Mouse (Mus musculus) cerebellum, postnatal 14 days (tissue): Measurements from ENCODE around the gene Cbx7.
"Not testable (repeated sequence)": the region's sequence is repeated elsewhere in the genome, so short reads cannot be mapped to it uniquely, and the experiment has no call there.

ENCODE experiments used
- DNase-seq, 2 experiments: peaks; one replicate each; pipeline ENCODE4 v3.0.0; 2021; ENCODE audit warnings: mixed read lengths in 2 of 2

Gene Cbx7

GRCm38 (mm10) chr15:79918485-79918884 is 52.4 kb downstream of the Cbx7 start:
- DNase-seq: no peak

GRCm38 (mm10) chr15:79917111-79917720 is 53.7 kb downstream of the Cbx7 start:
- no peak for DNase-seq

- no peak for DNase-seq
Observed at GRCm38 (mm10) chr15:79916150-79916549, 54.8 kb downstream of the Cbx7 start.

GRCm38 (mm10) chr15:79914357-79914756 is 56.6 kb downstream of the Cbx7 start:
- DNase-seq: peak; percentile 66 to 78

- DNase-seq: no peak
Observed at GRCm38 (mm10) chr15:79913761-79914346, 57.1 kb downstream of the Cbx7 start.

- DNase-seq: no peak
Observed at GRCm38 (mm10) chr15:79911339-79911738, 59.6 kb downstream of the Cbx7 start.

- not testable (repeated sequence) for DNase-seq
Observed at GRCm38 (mm10) chr15:79910812-79911211, 60.1 kb downstream of the Cbx7 start.

GRCm38 (mm10) chr15:79909006-79909405 is 61.9 kb downstream of the Cbx7 start:
- not testable (repeated sequence) for DNase-seq

GRCm38 (mm10) chr15:79906855-79907254 is 64.1 kb downstream of the Cbx7 start:
- no peak for DNase-seq

- no peak for DNase-seq
Observed at GRCm38 (mm10) chr15:79905211-79905610, 65.7 kb downstream of the Cbx7 start.

GRCm38 (mm10) chr15:79904678-79905077 is 66.2 kb downstream of the Cbx7 start:
- DNase-seq: not testable (repeated sequence)

- DNase-seq: no peak
Observed at GRCm38 (mm10) chr15:79903963-79904362, 67.0 kb downstream of the Cbx7 start.

- not testable (repeated sequence) for DNase-seq
Observed at GRCm38 (mm10) chr15:79903081-79903480, 67.8 kb downstream of the Cbx7 start.

GRCm38 (mm10) chr15:79901399-79901798 is 69.5 kb downstream of the Cbx7 start:
- DNase-seq: no peak

- no peak for DNase-seq
Observed at GRCm38 (mm10) chr15:79900751-79901150, 70.2 kb downstream of the Cbx7 start.

GRCm38 (mm10) chr15:79899828-79900510 is 71.0 kb downstream of the Cbx7 start:
- no peak for DNase-seq

GRCm38 (mm10) chr15:79898988-79899387 is 71.9 kb downstream of the Cbx7 start:
- DNase-seq: no peak

GRCm38 (mm10) chr15:79896080-79896725 is 74.7 kb downstream of the Cbx7 start:
- no peak for DNase-seq

GRCm38 (mm10) chr15:79895221-79896079 is 75.5 kb downstream of the Cbx7 start:
- DNase-seq: not testable (repeated sequence)

GRCm38 (mm10) chr15:79894343-79894742 is 76.6 kb downstream of the Cbx7 start:
- no peak for DNase-seq

GRCm38 (mm10) chr15:79893824-79894123 is 77.1 kb downstream of the Cbx7 start:
- no peak for DNase-seq

- no peak for DNase-seq
Observed at GRCm38 (mm10) chr15:79892995-79893823, 77.7 kb downstream of the Cbx7 start.
